Mouse (Mus musculus): ENCODE measurements around the gene Il23a. TPM values are rescaled to one million over a fixed set of nuclear protein-coding genes. Genes with fewer than 3 reads are reported as not detected.
"Not testable (repeated sequence)": the region's sequence is repeated elsewhere in the genome, so short reads cannot be mapped to it uniquely, and the experiment has no call there.

Gene Il23a
- polyA plus RNA-seq, 1 experiment from 2014 or later: 4.3 TPM

- peaks cover 10% of the 10 kb centered on the region; the same call in 1 of the 2 replicates for H3K36me3 ChIP-seq (ENCODE audit: control insufficient read depth, insufficient read depth, low read length)
- WGBS: 2% methylated on average over 61 of the region's 61 CpGs
- H3K9ac ChIP-seq (ENCODE audit: low read length): peak within 1 kb of the TSS; percentile 84
- peak; percentile 97 for ATAC-seq (ENCODE audit: insufficient number of reproducible peaks, insufficient read depth, low FRiP score, low read depth)
- H3K4me2 ChIP-seq (ENCODE audit: low read length): peak within 1 kb of the TSS; percentile 82
- no peaks in the 10 kb centered on the region for H3K9me3 ChIP-seq (ENCODE audit: control insufficient read depth, low read length)
- peaks cover 8 to 40% of the 10 kb centered on the region in 2 experiments for H3K4me1 ChIP-seq (ENCODE audit: control insufficient read depth in 2 of 2, insufficient read depth in 2 of 2, low read length in 2 of 2)
- H3K27me3 ChIP-seq (ENCODE audit: control insufficient read depth, insufficient read depth, low read length): no peaks in the 10 kb centered on the region
- peak within 1 kb of the TSS; percentile 96 to 99 for H3K27ac ChIP-seq (replicated peaks in 1 of 2; ENCODE audit: control insufficient read depth in 1 of 2, insufficient read depth in 1 of 2, low read depth in 2 of 2, low read length in 2 of 2)
- peak within 1 kb of the TSS; percentile 71 to 86 for H3K4me3 ChIP-seq (ENCODE audit: control insufficient read depth in 1 of 2, insufficient read depth in 1 of 2, low read depth in 1 of 2, low read length in 2 of 2)
Measured at GRCm38 (mm10) chr10:128337306-128338181, 39.0 kb upstream of the Il23a start, which contains the start of gene Cs. Gene Cs, plus strand, starts transcription at chr10:128337734.

- H3K4me3 ChIP-seq (ENCODE audit: control insufficient read depth in 1 of 2, insufficient read depth in 1 of 2, low read depth in 1 of 2, low read length in 2 of 2): peak overlapping the region in 1 of 2 experiments; percentile 86; a peak in 2 of 4 replicates
- H3K36me3 ChIP-seq (ENCODE audit: control insufficient read depth, insufficient read depth, low read length): peaks cover 10% of the 10 kb centered on the region; the same call in 1 of the 2 replicates
- H3K4me1 ChIP-seq (ENCODE audit: control insufficient read depth in 2 of 2, insufficient read depth in 2 of 2, low read length in 2 of 2): peaks cover 8 to 33% of the 10 kb centered on the region in 2 experiments
- peak overlapping the region; percentile 78 for H3K4me2 ChIP-seq (ENCODE audit: low read length)
- peak overlapping the region; percentile 71 for H3K9ac ChIP-seq (ENCODE audit: low read length)
- WGBS: 72% methylated on average over 3 of the region's 3 CpGs
- H3K27ac ChIP-seq (replicated peaks in 1 of 2; ENCODE audit: control insufficient read depth in 1 of 2, insufficient read depth in 1 of 2, low read depth in 2 of 2, low read length in 2 of 2): peak overlapping the region; percentile 96 to 99
- ATAC-seq (ENCODE audit: insufficient number of reproducible peaks, insufficient read depth, low FRiP score, low read depth): no peak
- H3K9me3 ChIP-seq (ENCODE audit: control insufficient read depth, low read length): no peaks in the 10 kb centered on the region
- no peaks in the 10 kb centered on the region for H3K27me3 ChIP-seq (ENCODE audit: control insufficient read depth, insufficient read depth, low read length)
Measured at GRCm38 (mm10) chr10:128336597-128336996, 38.0 kb upstream of the Il23a start.

GRCm38 (mm10) chr10:128336195-128336594 is 37.6 kb upstream of the Il23a start:
- no peak overlapping the region for H3K4me3 ChIP-seq (ENCODE audit: control insufficient read depth in 1 of 2, insufficient read depth in 1 of 2, low read depth in 1 of 2, low read length in 2 of 2)
- no peak overlapping the region for H3K4me2 ChIP-seq (ENCODE audit: low read length)
- WGBS: 83% methylated on average over 3 of the region's 3 CpGs
- H3K4me1 ChIP-seq (ENCODE audit: control insufficient read depth in 2 of 2, insufficient read depth in 2 of 2, low read length in 2 of 2): peaks cover 8 to 29% of the 10 kb centered on the region in 2 experiments
- H3K27me3 ChIP-seq (ENCODE audit: control insufficient read depth, insufficient read depth, low read length): no peaks in the 10 kb centered on the region
- H3K9ac ChIP-seq (ENCODE audit: low read length): no peak overlapping the region
- peaks cover 10% of the 10 kb centered on the region; the same call in 1 of the 2 replicates for H3K36me3 ChIP-seq (ENCODE audit: control insufficient read depth, insufficient read depth, low read length)
- no peaks in the 10 kb centered on the region for H3K9me3 ChIP-seq (ENCODE audit: control insufficient read depth, low read length)
- no peak for ATAC-seq (ENCODE audit: insufficient number of reproducible peaks, insufficient read depth, low FRiP score, low read depth)
- H3K27ac ChIP-seq (replicated peaks in 1 of 2; ENCODE audit: control insufficient read depth in 1 of 2, insufficient read depth in 1 of 2, low read depth in 2 of 2, low read length in 2 of 2): peak overlapping the region; percentile 41 to 96; a peak in 1 of 4 replicates

GRCm38 (mm10) chr10:128335582-128335981 is 37.0 kb upstream of the Il23a start:
- no peak for ATAC-seq (ENCODE audit: insufficient number of reproducible peaks, insufficient read depth, low FRiP score, low read depth)
- Histone ChIP-seq H3K27me3 (ENCODE audit: control insufficient read depth, insufficient read depth, low read length) (no peaks in the 10 kb centered on the region), H3K9me3 (ENCODE audit: control insufficient read depth, low read length) (no peaks in the 10 kb centered on the region), H3K4me1 (ENCODE audit: control insufficient read depth in 2 of 2, insufficient read depth in 2 of 2, low read length in 2 of 2) (peaks cover 8 to 27% of the 10 kb centered on the region in 2 experiments), H3K36me3 (ENCODE audit: control insufficient read depth, insufficient read depth, low read length) (peaks cover 10% of the 10 kb centered on the region; the same call in 1 of the 2 replicates), H3K9ac (ENCODE audit: low read length) (no peak overlapping the region), H3K27ac (replicated peaks in 1 of 2; ENCODE audit: control insufficient read depth in 1 of 2, insufficient read depth in 1 of 2, low read depth in 2 of 2, low read length in 2 of 2) (peak overlapping the region; percentile 41 to 96; a peak in 2 of 4 replicates), H3K4me3 (ENCODE audit: control insufficient read depth in 1 of 2, insufficient read depth in 1 of 2, low read depth in 1 of 2, low read length in 2 of 2) (no peak overlapping the region), H3K4me2 (ENCODE audit: low read length) (no peak overlapping the region)
- WGBS: 2% methylated on average over 4 of the region's 4 CpGs

- H3K9me3 ChIP-seq (ENCODE audit: control insufficient read depth, low read length); H3K4me2 ChIP-seq (ENCODE audit: low read length); H3K27ac ChIP-seq (replicated peaks in 1 of 2; ENCODE audit: control insufficient read depth in 1 of 2, insufficient read depth in 1 of 2, low read depth in 2 of 2, low read length in 2 of 2); H3K4me3 ChIP-seq (ENCODE audit: control insufficient read depth in 1 of 2, insufficient read depth in 1 of 2, low read depth in 1 of 2, low read length in 2 of 2); H3K27me3 ChIP-seq (ENCODE audit: control insufficient read depth, insufficient read depth, low read length); ATAC-seq (ENCODE audit: insufficient number of reproducible peaks, insufficient read depth, low FRiP score, low read depth); H3K9ac ChIP-seq (ENCODE audit: low read length): not testable (repeated sequence)
- H3K36me3 ChIP-seq (ENCODE audit: control insufficient read depth, insufficient read depth, low read length): peaks cover 16% of the 10 kb centered on the region
- peaks cover 5 to 10% of the 10 kb centered on the region in 2 experiments; a peak in 3 of 4 replicates for H3K4me1 ChIP-seq (ENCODE audit: control insufficient read depth in 2 of 2, insufficient read depth in 2 of 2, low read length in 2 of 2)
- WGBS: 75% methylated on average over 6 of the region's 6 CpGs
Measured at GRCm38 (mm10) chr10:128332358-128333249, 34.1 kb upstream of the Il23a start.

- peaks cover 5 to 9% of the 10 kb centered on the region in 2 experiments for H3K4me1 ChIP-seq (ENCODE audit: control insufficient read depth in 2 of 2, insufficient read depth in 2 of 2, low read length in 2 of 2)
Measured at GRCm38 (mm10) chr10:128327610-128328009, 29.1 kb upstream of the Il23a start.

GRCm38 (mm10) chr10:128326825-128327224 is 28.3 kb upstream of the Il23a start:
- no peak overlapping the region for H3K9ac ChIP-seq (ENCODE audit: low read length)
- no peaks in the 10 kb centered on the region for H3K27me3 ChIP-seq (ENCODE audit: control insufficient read depth, insufficient read depth, low read length)
- H3K4me2 ChIP-seq (ENCODE audit: low read length): no peak overlapping the region
- 91% methylated on average over 8 of the region's 8 CpGs for WGBS
- no peaks in the 10 kb centered on the region for H3K9me3 ChIP-seq (ENCODE audit: control insufficient read depth, low read length)
- H3K27ac ChIP-seq (replicated peaks in 1 of 2; ENCODE audit: control insufficient read depth in 1 of 2, insufficient read depth in 1 of 2, low read depth in 2 of 2, low read length in 2 of 2): no peak overlapping the region
- H3K4me3 ChIP-seq (ENCODE audit: control insufficient read depth in 1 of 2, insufficient read depth in 1 of 2, low read depth in 1 of 2, low read length in 2 of 2): no peak overlapping the region
- H3K4me1 ChIP-seq (ENCODE audit: control insufficient read depth in 2 of 2, insufficient read depth in 2 of 2, low read length in 2 of 2): peaks cover 5 to 10% of the 10 kb centered on the region in 2 experiments
- H3K36me3 ChIP-seq (ENCODE audit: control insufficient read depth, insufficient read depth, low read length): peaks cover 49% of the 10 kb centered on the region
- ATAC-seq (ENCODE audit: insufficient number of reproducible peaks, insufficient read depth, low FRiP score, low read depth): no peak

More at GRCm38 (mm10) chr10:128327610-128328009, 29.1 kb upstream of the Il23a start:
- Histone ChIP-seq H3K9ac (ENCODE audit: low read length) (no peak overlapping the region), H3K27me3 (ENCODE audit: control insufficient read depth, insufficient read depth, low read length) (no peaks in the 10 kb centered on the region), H3K27ac (replicated peaks in 1 of 2; ENCODE audit: control insufficient read depth in 1 of 2, insufficient read depth in 1 of 2, low read depth in 2 of 2, low read length in 2 of 2) (no peak overlapping the region), H3K9me3 (ENCODE audit: control insufficient read depth, low read length) (no peaks in the 10 kb centered on the region), H3K4me3 (ENCODE audit: control insufficient read depth in 1 of 2, insufficient read depth in 1 of 2, low read depth in 1 of 2, low read length in 2 of 2) (no peak overlapping the region), H3K4me2 (ENCODE audit: low read length) (no peak overlapping the region), H3K36me3 (ENCODE audit: control insufficient read depth, insufficient read depth, low read length) (peaks cover 49% of the 10 kb centered on the region)
- WGBS: 91% methylated on average over 10 of the region's 10 CpGs
- no peak for ATAC-seq (ENCODE audit: insufficient number of reproducible peaks, insufficient read depth, low FRiP score, low read depth)

Data from heart, embryonic 14.5 days (tissue).